Mouse (Mus musculus) neutrophil, adult 83 days (primary cell): ENCODE measurements around the gene En1. TPM values are rescaled to one million over a fixed set of nuclear protein-coding genes. Genes with fewer than 3 reads are reported as not detected.

Source experiments
- total RNA-seq, 2 experiments: library from RNA; stranded (reverse); gene quantifications; one replicate each; pipeline ENCODE4 v1.2.4; 2023

Gene En1
- not detected for total RNA-seq

DNA sequence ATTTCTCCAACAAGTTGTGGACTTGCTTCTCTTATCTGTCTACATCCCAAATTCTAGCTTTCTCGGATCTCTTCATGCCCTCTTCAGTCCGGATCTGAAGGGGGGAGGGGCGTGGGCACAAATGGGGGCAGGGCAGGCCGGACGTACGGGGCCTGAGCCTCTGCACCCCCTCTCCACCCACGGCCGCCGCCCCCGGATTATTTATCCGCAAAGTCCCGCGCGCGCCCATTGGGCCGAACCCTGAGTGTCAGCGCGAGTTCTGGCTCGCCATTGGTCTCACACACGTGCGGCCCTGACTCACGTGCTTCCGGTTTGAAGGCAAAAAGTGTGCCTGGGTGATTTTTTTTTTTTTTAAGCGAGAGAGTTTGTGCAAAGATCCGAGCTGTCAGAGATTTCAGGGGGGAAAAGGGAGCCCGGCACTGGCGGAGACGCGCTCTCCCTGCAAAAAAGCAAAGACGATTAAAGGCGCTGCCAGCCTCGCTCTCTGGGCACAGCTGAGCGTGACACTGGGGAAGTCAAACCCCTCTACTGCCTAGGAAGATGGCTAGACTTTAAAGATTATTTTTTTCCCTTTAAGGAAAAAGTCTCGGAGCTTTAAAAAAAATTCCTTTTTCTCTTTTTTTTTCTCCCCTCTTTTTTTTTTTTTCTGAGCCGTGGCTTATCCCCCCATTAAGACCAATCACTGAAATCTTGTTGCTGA is at the start of gene En1:
Gene En1 (plus strand): TSS at position 388 of the 700 bp plus-strand sequence.

Other genes with a start within 250 kb of the En1 start
- not detected for gene Marco, start 97.4 kb upstream of the En1 start, total RNA-seq